Mouse (Mus musculus): ENCODE results near the gene Arhgef26. TPM values are rescaled to one million over a fixed set of nuclear protein-coding genes. Genes with fewer than 3 reads are reported as not detected.

The Arhgef26 gene
- 1.3 and 6.1 TPM in 2 replicates for polyA plus RNA-seq (2012; rRNA removed; ENCODE audit: low replicate concordance)

GRCm38 (mm10) chr3:62338044-62338443 is at the start of gene Arhgef26:
Arhgef26 (plus strand) TSS chr3:62338344.

GRCm38 (mm10) chr3:62506488-62507205 is 168.5 kb downstream of the Arhgef26 start, which contains the start of gene Dhx36:
Dhx36 (minus strand) TSS chr3:62507004.

Other genes with a start within 250 kb of the Arhgef26 start
- gene Dhx36, start 168.7 kb downstream of the Arhgef26 start, polyA plus RNA-seq (2012; rRNA removed; ENCODE audit: low replicate concordance), result 5.2 and 8.4 TPM in 2 replicates

All from subcutaneous adipose tissue, adult 2 months (tissue).